Mouse (Mus musculus): ENCODE results near the gene Slamf1.

Gene Slamf1

GRCm38 (mm10) chr1:171766898-171767297 is at the start of gene Slamf1:
Gene Slamf1, plus strand, starts transcription at chr1:171767127.
- DNase-seq, result no peak

- no peak for DNase-seq
Measured at GRCm38 (mm10) chr1:171731195-171731594, 35.7 kb upstream of the Slamf1 start.

DNA sequence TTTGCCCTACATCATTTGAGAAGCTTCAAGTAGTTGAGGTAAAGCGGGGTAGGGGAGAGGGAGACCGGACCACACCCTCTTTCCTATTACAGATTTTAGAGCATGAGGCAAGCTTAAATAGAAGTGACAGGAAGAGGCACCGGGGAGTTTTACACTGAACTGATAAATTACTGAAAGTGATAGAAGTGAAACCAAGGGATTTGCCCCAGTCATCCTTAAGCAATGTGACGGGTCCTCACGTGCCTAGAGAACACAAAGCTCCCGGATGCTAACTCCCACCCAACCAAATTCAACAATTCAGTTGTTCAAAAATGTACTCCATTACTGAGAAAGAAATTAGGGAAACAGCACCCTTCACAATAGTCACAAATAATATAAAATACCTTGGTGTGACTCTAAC is 32.0 kb upstream of the Slamf1 start:
- DNase-seq, result no peak

DNA sequence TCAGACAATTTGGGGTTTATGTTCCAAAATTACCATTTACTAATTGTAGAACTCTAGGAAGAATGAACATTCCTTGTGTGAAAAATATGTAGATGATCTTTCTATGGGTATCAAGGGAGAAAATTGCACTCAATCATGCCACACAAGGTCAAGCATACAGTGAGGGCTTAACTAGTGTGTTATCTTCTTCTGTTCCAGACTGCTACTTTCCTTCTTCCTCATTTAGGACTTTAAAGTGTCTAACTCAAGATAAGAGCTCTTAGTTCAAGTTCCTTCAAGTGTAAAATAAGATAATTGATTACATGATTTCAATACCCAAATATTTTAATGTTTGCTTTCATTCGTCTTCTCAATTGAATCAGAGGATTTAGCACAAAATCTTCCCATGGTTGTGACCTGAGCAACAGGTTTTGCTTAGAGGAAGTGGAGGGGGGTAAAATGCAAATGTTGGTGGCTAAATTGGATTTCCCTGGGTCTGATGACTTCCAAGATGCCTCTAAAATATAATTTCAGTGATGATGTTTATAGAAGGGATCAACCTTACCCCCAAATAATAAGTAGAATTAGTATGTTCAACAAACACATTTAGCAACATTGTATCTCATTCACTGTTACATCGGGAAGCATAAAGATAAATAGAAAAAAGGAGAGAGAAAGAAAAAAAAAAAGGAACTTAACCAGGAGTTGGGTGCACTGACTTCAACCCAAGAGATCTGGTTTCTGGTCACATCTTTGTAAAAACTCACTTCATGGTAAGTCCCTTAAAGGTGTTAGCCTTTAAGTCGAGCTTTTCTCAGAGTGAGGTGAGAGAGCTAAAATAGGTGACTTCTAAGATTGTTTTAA is 18.6 kb upstream of the Slamf1 start:
- DNase-seq, result no peak

- no peak for DNase-seq
Measured at GRCm38 (mm10) chr1:171761853-171762448, 5.0 kb upstream of the Slamf1 start.

DNA sequence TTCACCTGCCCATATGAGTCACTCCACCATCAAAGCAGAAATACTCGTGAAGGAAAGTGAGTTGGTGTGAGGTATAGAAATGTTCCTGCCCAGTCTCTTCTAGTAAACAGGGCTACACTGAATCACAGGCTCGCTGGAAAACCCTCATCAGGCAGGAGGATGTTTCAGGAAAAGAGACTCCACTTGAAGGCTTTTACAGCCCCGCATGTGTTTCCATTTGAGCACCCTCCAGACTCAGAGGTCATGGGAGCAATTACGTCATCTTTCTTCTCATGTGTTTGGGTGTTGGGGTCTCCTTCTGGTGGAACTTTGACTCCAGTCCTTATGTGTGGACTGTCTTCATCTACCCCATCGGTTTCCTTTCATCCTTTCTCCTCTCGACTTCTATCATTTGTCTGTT is 4.1 kb downstream of the Slamf1 start:
- DNase-seq, result no peak

DNA sequence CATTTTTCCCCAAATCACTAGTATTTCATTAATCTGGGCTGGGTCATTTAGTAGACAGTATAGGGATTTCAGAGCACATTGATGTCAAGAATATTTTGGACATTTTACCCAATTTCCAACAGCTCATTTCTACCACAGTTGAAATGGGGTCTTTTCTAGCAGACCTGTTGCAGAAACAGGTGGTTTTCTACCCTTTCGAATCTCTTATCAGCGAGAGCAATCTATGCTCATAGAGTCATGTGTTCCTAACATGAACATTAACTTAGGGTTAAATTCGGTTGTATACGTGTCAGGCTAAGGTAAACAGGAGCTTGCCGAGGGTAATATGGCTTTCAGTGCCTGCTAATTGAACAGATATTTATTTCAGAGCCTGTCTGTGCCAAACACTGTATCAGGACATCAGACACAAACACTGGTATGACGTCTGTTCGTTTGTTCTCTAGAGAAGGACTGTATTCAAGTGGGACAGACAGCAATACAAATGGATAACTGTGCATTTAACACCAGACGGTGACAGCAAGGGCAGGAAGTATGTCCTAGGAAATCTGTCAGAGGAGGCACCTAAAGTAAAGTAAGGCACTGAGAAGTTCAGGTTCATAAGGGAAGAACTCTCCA is 5.3 kb downstream of the Slamf1 start:
- no peak for DNase-seq

DNA sequence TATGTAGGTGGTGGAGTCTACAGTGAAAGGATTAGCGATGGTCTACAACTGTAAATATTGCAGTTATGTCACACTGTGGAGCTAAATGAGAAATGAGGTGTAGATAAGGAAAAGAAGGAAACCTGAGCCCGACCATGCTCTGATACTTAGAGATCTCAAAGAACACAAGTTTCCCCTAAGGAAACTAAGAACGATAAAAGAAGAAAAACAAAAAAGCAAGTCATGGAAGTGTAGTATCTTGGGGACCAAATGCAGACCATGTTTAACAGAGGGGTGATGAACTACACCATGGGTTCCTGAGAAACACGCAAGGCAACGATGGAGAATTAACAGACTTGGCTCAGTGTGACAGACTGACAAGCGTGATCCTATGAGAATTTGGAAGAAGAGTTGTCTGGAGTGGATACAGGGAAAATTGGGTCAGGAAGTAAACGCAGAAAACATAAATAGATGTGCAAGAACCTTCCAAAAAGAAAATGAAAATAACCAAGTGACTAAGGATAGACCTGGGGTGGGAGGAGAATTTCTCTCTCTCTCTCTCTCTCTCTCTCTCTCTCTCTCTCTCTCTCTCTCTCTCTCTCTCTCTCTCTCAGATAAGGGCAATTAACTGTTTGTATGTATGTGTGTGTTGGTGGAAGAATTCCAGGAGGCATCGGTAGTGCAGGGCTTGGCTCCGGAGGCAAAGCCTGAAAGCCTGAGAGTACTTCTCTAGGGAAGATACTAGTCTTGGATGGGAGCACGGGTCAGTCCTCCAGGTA is 6.5 kb downstream of the Slamf1 start:
- DNase-seq, result no peak

DNA sequence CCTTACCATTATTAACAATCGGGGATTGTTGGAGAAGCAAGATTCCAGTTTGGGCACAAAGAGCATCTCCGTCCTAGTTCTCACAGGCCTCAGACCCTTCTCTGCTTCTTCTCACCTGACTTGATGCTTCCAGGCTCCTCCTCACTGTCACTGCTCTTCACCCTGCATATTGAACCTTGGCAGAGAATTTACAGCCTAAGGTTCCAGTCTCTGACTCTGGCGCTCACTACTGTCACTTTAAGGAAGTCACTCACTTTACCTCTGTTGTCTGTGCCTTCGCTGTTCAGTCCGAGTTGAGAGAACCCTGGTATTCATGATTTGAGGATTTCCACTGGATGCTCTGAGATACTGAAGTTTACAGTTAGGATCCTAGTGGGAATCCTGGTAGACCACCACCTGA is 7.3 kb downstream of the Slamf1 start:
- DNase-seq, result no peak

DNA sequence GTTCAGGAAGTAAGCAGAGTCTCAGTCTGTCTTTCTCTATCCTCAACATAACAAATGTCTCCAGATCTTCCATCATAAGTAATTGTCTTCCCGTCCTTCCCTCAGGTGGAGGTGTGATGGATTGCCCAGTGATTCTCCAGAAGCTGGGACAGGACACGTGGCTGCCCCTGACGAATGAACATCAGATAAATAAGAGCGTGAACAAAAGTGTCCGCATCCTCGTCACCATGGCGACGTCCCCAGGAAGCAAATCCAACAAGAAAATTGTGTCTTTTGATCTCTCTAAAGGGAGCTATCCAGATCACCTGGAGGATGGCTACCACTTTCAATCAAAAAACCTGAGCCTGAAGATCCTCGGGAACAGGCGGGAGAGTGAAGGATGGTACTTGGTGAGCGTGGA is 7.8 kb downstream of the Slamf1 start:
- DNase-seq, result no peak

DNA sequence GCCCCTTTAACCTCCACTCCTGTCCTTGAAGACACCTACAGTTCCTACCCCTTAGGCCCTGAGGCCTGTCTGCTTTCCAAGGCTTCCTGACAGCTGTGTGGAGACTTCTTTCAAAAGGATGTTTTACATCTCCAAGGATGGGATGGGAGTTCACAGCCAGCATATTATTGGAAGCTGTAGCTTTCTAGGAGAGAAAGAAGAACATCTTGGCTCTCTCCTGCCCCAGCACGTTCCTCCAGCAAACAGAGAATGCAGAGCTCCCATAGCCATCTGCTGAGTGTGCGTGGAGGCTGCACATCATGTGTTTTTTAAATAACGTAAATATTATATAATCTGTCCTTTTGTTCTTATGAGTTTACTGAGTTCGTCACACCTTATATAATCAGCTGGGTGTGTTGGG is 8.9 kb downstream of the Slamf1 start:
- no peak for DNase-seq

DNA sequence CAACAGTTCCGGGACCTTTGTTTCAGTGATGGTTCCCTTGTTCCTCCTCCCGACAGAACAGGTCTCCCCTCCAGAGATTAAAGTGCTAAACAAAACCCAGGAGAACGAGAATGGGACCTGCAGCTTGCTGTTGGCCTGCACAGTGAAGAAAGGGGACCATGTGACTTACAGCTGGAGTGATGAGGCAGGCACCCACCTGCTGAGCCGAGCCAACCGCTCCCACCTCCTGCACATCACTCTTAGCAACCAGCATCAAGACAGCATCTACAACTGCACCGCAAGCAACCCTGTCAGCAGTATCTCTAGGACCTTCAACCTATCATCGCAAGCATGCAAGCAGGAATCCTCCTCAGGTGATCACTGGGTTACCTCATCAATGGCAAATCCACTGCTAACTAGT is 10.1 kb downstream of the Slamf1 start:
- DNase-seq, result no peak

DNA sequence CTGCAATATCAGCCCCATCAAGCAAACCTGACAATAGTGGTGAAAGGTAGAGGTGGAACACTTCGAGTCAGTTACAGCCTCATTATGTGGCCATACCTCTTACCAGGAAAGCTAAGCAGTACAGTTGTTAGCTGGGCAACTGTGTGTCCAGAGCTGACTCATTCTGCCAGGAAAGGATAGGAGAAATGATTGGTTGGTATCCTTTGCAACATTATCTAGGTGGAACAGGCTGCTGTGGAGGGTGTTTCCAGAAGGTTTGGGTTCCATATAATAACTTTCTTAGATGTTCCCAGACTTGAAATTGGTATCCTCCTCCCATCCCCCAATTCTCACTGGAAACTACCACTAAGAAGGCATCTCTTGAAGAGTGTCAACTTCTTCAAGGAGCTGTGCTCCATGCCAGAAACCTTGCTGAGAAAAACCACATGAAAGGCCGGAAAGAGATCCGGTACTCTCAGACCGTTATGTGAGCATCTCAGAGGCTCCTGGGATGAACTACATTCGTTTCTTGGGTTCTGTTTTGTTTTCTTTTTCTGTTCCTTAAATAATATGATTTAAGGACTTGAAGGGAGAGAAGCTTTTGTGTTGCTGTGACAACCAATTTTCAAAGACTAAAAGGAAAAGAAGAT is 15.5 kb downstream of the Slamf1 start:
- DNase-seq, result no peak

GRCm38 (mm10) chr1:171785871-171786270 is 18.9 kb downstream of the Slamf1 start:
- DNase-seq, result no peak

DNA sequence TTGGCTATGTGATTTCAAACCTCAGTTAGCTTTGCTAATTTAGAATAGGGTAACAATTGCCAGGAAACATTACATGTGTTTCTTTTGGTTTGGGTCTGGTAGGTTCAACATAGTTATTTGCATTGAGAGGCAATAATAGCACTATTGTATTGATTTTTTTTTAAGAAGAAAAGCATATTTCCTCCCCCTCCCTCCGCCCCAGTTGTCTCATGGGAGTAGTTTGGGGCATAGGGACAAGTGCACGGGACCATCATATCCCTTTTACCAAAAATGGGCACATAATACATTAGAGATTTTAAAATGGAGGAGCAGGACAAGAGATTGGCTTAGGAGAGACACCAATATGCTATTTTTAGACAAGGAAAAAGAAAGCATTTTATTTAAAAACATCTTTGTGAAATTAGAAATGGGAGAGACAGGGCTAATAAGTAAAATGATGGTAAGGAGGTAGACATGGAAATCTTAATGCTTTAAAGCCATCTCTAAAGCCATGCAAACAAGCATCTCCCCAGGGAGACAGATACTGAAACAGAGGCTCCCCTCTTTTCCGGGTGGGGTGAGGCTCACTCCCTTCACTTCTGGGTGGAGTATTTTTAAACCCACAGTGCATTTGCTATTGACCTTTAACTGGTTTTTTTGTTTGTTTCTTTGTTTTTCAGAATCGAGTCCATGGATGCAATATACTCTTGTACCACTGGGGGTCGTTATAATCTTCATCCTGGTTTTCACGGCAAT is 20.5 kb downstream of the Slamf1 start:
- no peak for DNase-seq

DNA sequence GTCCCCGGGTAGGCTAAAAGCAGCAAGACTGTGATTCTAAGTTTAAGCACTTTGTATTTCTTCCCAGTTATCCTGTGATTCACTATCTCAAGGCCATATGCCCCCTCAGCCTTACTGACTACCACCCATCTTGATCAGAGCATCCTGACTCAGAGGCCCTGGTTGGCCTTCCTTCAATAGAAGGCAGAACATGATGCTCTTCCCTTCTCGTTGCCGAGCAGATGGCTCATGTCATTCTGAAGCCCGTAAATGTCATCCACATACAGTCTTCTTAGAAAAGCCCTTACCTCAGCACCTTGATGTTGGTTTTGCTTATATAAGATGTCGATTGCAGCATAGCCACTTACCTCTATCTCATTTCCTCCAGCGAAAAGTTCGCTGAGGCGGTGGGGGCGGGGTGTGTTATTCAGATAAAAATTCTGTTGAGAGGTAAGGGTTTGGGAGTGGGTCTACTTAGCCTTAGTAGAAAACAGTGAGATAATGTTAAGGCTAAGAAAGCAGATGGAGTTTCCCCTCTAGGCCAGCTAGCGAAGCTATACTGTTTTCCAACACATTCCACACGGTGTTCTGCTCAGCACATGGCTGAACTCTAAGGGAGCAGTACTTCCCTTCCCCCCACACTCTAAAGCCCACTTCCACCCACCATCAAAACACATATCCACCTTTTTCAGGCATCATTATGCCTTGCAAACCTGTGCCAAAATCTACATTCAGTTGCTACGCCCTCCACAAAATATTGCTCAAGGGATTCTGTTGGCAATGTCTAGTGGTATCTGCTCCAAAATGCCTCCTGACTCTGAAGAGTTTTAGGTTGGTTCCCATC is 21.7 kb downstream of the Slamf1 start:
- DNase-seq, result no peak

DNA sequence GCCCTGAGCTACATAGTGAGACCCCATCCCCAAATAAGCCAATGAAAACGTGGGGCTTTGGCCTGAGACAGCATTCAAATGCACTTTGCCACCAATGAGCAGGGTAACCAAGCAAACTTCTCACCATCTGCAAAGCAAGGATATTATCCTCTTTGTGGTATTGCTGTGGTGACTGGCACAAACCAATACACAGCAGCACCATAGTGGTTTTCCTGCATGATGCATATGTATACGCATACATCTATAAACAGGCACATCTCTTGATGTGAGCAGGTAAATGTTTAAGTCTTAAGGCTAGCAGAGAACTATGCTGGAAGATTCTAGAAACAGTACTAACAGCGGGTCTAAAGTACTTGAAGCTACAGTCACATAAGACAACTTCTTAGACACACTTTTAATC is 22.5 kb downstream of the Slamf1 start:
- no peak for DNase-seq

DNA sequence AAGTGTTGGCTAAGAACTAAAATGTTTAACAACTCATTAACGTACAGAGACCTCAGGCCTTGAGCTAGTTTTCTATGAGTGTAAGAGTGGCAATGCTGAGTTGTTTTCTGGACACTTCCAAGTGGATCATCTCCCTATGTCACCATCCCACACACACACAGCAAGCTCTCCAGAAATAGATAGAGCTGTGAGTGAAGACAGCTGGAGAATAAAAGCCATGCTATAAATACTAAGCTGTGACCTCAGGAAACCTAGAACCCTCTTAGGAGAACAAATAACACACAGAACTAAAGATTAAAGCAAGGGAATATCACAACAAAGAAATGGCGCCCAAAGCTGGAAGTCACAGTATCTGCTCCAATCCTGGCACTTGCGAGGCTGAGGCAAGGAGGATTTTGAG is 24.6 kb downstream of the Slamf1 start:
- DNase-seq, result no peak

DNA sequence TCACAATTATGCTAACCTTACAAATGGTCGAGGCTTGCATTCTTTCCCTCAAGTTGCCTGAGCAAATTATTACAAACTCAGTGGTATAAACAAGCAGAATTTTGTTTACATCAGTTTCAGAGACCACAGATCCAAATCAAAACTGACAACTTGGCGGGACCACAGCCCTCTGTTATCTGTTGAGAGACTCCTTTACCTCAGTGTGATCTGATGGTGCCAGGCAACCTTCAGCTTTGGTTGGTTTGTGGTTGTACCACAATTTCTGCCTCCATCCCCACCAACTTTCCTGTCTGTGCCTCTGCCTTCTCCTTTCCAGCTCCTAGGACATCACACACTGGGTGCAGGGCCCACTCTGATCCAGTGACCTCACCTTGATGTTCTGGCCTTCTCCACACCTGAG is 29.3 kb downstream of the Slamf1 start:
- DNase-seq, result no peak

GRCm38 (mm10) chr1:171797840-171798239 is 30.9 kb downstream of the Slamf1 start:
- DNase-seq, result no peak

GRCm38 (mm10) chr1:171799648-171800047 is 32.7 kb downstream of the Slamf1 start:
- no peak for DNase-seq
